Mouse (Mus musculus) G1E (cell line): ENCODE measurements at regions not wholly inside any gene's neighbourhood (a gene's known extent, or its start where the extent isn't known, plus 50 kb on each side); places are given as distances from the start of the nearest gene placed in this dataset.

Experiments
- ATAC-seq: 2 replicates; pipeline ENCODE4 v1.8.0; 2016; ENCODE audit warnings: mild to moderate bottlenecking; ENCODE audit not compliant: insufficient number of reproducible peaks, poor library complexity, low FRiP score, severe bottlenecking; ENCODE audit errors: extremely low read depth
- DNase-seq: peaks from one replicate; pipeline ENCODE4 v3.0.0; 2012; ENCODE audit warnings: low spot score
- H3K27me3 ChIP-seq: 2 replicates; pipeline ENCODE4 v1.6.1; 2012; ENCODE audit warnings: mild to moderate bottlenecking, low read length, inconsistent platforms; ENCODE audit not compliant: insufficient read depth
- H3K36me3 ChIP-seq: replicated peaks from 2 replicates; pipeline ENCODE3; 2012; ENCODE audit warnings: mild to moderate bottlenecking, inconsistent platforms
- H3K4me1 ChIP-seq: 2 replicates; pipeline ENCODE4 v1.6.1; 2012; ENCODE audit warnings: low read depth, low read length, inconsistent platforms, mixed read lengths; ENCODE audit not compliant: insufficient read depth
- H3K4me3 ChIP-seq: 2 replicates; pipeline ENCODE4 v1.5.1; 2012; ENCODE audit warnings: low read depth, mild to moderate bottlenecking, inconsistent platforms, low read length, moderate library complexity, mixed read lengths
- H3K9me3 ChIP-seq: replicated peaks from 2 replicates; pipeline ENCODE4 v1.6.1; 2012; ENCODE audit warnings: inconsistent platforms
- CTCF ChIP-seq: IDR thresholded peaks from 2 replicates; pipeline ENCODE4 v1.5.1; 2012; ENCODE audit warnings: low read depth, low read length, inconsistent platforms, mixed read lengths
- GATA1 ChIP-seq: IDR thresholded peaks from 2 replicates; pipeline ENCODE4 v1.6.1; 2012; ENCODE audit warnings: borderline replicate concordance, low read length, inconsistent platforms, mixed read lengths
- GATA2 ChIP-seq: IDR thresholded peaks from 2 replicates; pipeline ENCODE4 v1.6.1; 2012; ENCODE audit warnings: low read depth, low read length, inconsistent platforms, borderline replicate concordance
- POLR2AphosphoS5 ChIP-seq: IDR thresholded peaks from 2 replicates; pipeline ENCODE4 v1.6.1; 2012; ENCODE audit warnings: low read depth, low read length, inconsistent platforms; ENCODE audit not compliant: insufficient replicate concordance
- TAL1 ChIP-seq: conservative IDR thresholded peaks from 2 replicates; pipeline ENCODE4 v1.6.1; 2012; ENCODE audit warnings: low read depth, low read length, inconsistent platforms, mixed read lengths

- H3K4me3 ChIP-seq: no peak overlapping the region
- TF ChIP-seq GATA2: no peak
- TF ChIP-seq TAL1: no peak
- TF ChIP-seq GATA1: no peak
- TF ChIP-seq CTCF: no peak
- no peak for TF ChIP-seq POLR2AphosphoS5
- no peak for ATAC-seq
These were observed 446.8 kb downstream of the Cd83 start for GRCm38 (mm10) chr13:44231403-44231802.

GRCm38 (mm10) chr13:44231868-44232715, 447.5 kb downstream of the Cd83 start:
- Histone ChIP-seq H3K36me3 (no peaks in the 10 kb centered on the region), H3K9me3 (no peaks in the 10 kb centered on the region), H3K4me3 (no peak overlapping the region), H3K4me1 (no peaks in the 10 kb centered on the region), H3K27me3 (peaks cover 5% of the 10 kb centered on the region; the same call in 1 of the 2 replicates)
- no peak for DNase-seq
- no peak for TF ChIP-seq TAL1
- TF ChIP-seq CTCF: no peak
- TF ChIP-seq GATA2: no peak
- no peak for TF ChIP-seq POLR2AphosphoS5
- TF ChIP-seq GATA1: no peak
- no peak for ATAC-seq

More at GRCm38 (mm10) chr13:44231403-44231802, 446.8 kb downstream of the Cd83 start:
- no peaks in the 10 kb centered on the region for H3K36me3 ChIP-seq
- no peaks in the 10 kb centered on the region for H3K4me1 ChIP-seq
- peaks cover 5% of the 10 kb centered on the region; the same call in 1 of the 2 replicates for H3K27me3 ChIP-seq
- DNase-seq: no peak
- H3K9me3 ChIP-seq: no peaks in the 10 kb centered on the region

- DNase-seq (no peak), ATAC-seq (no peak)
- H3K9me3 ChIP-seq: no peaks in the 10 kb centered on the region
- peaks cover 5% of the 10 kb centered on the region; the same call in 1 of the 2 replicates for H3K27me3 ChIP-seq
- H3K36me3 ChIP-seq: no peaks in the 10 kb centered on the region
- H3K4me3 ChIP-seq: no peak overlapping the region
- no peak for TF ChIP-seq GATA2
- no peak for TF ChIP-seq TAL1
- TF ChIP-seq GATA1: no peak
- TF ChIP-seq POLR2AphosphoS5: no peak
- no peak for TF ChIP-seq CTCF
- H3K4me1 ChIP-seq: no peaks in the 10 kb centered on the region
These were observed 448.1 kb downstream of the Cd83 start for GRCm38 (mm10) chr13:44232716-44233051.

GRCm38 (mm10) chr13:44234241-44234640, 449.7 kb downstream of the Cd83 start:
- H3K27me3 ChIP-seq: peaks cover 5% of the 10 kb centered on the region; the same call in 1 of the 2 replicates

GRCm38 (mm10) chr13:44235236-44235635, 450.7 kb downstream of the Cd83 start:
- no peak for TF ChIP-seq GATA1
- TF ChIP-seq TAL1: no peak
- no peak for TF ChIP-seq GATA2
- ATAC-seq: no peak
- Histone ChIP-seq H3K4me3 (no peak overlapping the region), H3K27me3 (peaks cover 5% of the 10 kb centered on the region; the same call in 1 of the 2 replicates), H3K9me3 (no peaks in the 10 kb centered on the region), H3K4me1 (no peaks in the 10 kb centered on the region), H3K36me3 (no peaks in the 10 kb centered on the region)
- no peak for DNase-seq

More at GRCm38 (mm10) chr13:44234241-44234640, 449.7 kb downstream of the Cd83 start:
- Histone ChIP-seq H3K9me3 (no peaks in the 10 kb centered on the region), H3K4me1 (no peaks in the 10 kb centered on the region), H3K36me3 (no peaks in the 10 kb centered on the region), H3K4me3 (no peak overlapping the region)
- ATAC-seq (no peak), DNase-seq (no peak)
- TF ChIP-seq GATA1 (no peak), CTCF (no peak), TAL1 (no peak), GATA2 (no peak), POLR2AphosphoS5 (no peak)

- H3K36me3 ChIP-seq: no peaks in the 10 kb centered on the region
- peaks cover 5% of the 10 kb centered on the region; the same call in 1 of the 2 replicates for H3K27me3 ChIP-seq
- H3K9me3 ChIP-seq: no peaks in the 10 kb centered on the region
- no peaks in the 10 kb centered on the region for H3K4me1 ChIP-seq
- TF ChIP-seq TAL1: no peak
- DNase-seq (no peak), ATAC-seq (no peak)
- H3K4me3 ChIP-seq: no peak overlapping the region
These were observed 451.4 kb downstream of the Cd83 start for GRCm38 (mm10) chr13:44235941-44236340.
